Mouse (Mus musculus): ENCODE results near the gene Igsf9. TPM values are rescaled to one million over a fixed set of nuclear protein-coding genes. Genes with fewer than 3 reads are reported as not detected.

The Igsf9 gene
- polyA plus RNA-seq, 1 experiment from 2014 or later: 2.5 TPM

DNA sequence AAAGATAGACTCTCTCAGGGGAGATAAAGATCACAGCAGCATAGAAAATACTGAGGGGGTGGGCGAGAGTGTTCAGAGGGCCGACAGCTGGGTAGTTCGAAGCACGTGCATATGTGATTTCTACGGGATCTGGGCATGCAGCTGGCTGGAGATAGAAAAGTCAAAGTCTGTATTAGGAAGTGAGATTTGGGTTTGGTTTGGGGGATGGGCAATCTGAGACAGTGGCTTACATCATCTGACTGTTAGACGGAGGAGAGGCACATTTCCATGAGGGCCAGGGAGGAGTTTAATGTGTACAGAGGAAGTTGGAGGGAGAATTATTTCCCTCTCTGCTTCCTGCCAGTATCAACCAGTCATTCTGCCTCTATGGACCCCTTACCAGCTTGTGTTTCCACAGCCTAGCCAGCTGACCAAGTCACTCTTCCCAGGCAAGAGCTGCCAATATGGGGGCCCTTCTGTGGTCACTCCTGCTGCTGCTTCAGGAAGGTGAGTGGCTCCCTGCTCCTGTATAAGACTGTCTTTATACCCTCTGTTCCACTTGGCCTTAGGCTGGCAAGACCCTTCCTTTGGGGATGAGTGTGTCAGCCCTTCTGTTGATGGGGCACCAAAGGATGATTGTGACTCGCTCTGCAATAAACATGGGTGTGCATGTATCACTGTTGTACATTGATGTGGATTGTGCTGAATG lies 6.4 kb upstream of the Igsf9 start, which contains the start of gene Slamf9:
TSS of gene Slamf9 (plus strand) at position 305 of the 688 bp plus-strand sequence.
- Histone ChIP-seq H3K27ac (ENCODE audit: low read length) (no peak within 1 kb of the TSS), H3K4me2 (ENCODE audit: low read depth, low read length) (no peak within 1 kb of the TSS), H3K9me3 (replicated peaks; ENCODE audit: control insufficient read depth, low read length) (no peaks in the 10 kb centered on the region), H3K4me3 (ENCODE audit: low read depth, low read length) (no peak within 1 kb of the TSS), H3K27me3 (ENCODE audit: control insufficient read depth, insufficient read depth, low read depth, low read length) (no peaks in the 10 kb centered on the region), H3K4me1 (ENCODE audit: control insufficient read depth, low read depth, low read length) (peaks cover 6% of the 10 kb centered on the region; the same call in 1 of the 2 replicates), H3K9ac (ENCODE audit: low read depth, low read length) (no peak within 1 kb of the TSS), H3K36me3 (ENCODE audit: control insufficient read depth, insufficient read depth) (no peaks in the 10 kb centered on the region)
- WGBS (ENCODE audit: insufficient replicate concordance): 11% methylated on average over 7 of the region's 7 CpGs
- peak; percentile 69 for ATAC-seq (ENCODE audit: low read depth)

DNA sequence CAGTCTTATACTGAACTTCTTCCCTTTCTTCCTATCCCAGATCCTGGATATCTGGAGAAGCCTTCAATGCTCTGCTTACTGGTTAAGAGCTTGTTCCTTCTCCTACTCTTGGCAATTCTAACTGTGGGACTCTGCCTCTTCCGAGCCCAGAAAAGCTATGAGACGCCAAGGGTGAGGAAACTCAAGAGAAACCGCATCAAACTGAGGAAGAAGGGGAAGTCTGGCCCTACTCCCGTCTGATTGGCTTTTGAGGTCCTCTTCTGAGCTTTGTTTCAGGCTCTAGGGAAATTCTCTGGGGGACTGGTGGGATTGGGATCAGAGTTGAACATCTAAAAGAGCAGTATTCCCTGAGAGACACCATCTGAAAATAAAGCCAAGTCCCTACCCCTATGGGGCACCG lies 3.6 kb upstream of the Igsf9 start:
- Histone ChIP-seq H3K4me1 (ENCODE audit: control insufficient read depth, low read depth, low read length) (peaks cover 8% of the 10 kb centered on the region), H3K27me3 (ENCODE audit: control insufficient read depth, insufficient read depth, low read depth, low read length) (peaks cover 15% of the 10 kb centered on the region), H3K9me3 (replicated peaks; ENCODE audit: control insufficient read depth, low read length) (no peaks in the 10 kb centered on the region), H3K27ac (ENCODE audit: low read length) (no peak overlapping the region), H3K36me3 (ENCODE audit: control insufficient read depth, insufficient read depth) (no peaks in the 10 kb centered on the region), H3K4me3 (ENCODE audit: low read depth, low read length) (no peak overlapping the region), H3K9ac (ENCODE audit: low read depth, low read length) (no peak overlapping the region), H3K4me2 (ENCODE audit: low read depth, low read length) (no peak overlapping the region)
- ATAC-seq (ENCODE audit: low read depth): no peak
- 24% methylated on average over 5 of the region's 5 CpGs for WGBS (ENCODE audit: insufficient replicate concordance)

DNA sequence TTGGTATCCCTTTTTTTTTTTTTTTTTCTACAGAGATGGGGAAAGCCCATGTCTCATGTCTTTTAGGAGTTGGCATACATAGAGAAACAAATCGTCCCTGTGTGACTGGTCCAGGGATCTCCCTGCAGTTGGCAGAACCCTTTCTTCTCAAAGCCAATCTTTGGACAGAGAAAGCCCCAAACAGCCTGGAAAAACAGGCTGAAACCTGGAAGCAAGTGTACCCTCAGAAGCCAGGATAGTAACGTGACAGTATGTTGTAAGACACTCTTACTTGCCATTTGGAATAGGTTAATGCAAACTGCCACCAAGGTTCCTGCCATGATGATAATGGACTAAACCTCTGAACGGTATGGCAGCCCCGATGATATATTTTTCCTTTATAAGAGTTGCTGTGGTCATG lies 1.2 kb upstream of the Igsf9 start:
- H3K9ac ChIP-seq (ENCODE audit: low read depth, low read length): no peak overlapping the region
- H3K4me2 ChIP-seq (ENCODE audit: low read depth, low read length): no peak overlapping the region
- WGBS (ENCODE audit: insufficient replicate concordance): 61% methylated on average over 4 of the region's 4 CpGs
- no peaks in the 10 kb centered on the region for H3K9me3 ChIP-seq (replicated peaks; ENCODE audit: control insufficient read depth, low read length)
- no peak overlapping the region for H3K4me3 ChIP-seq (ENCODE audit: low read depth, low read length)
- peaks cover 15% of the 10 kb centered on the region for H3K27me3 ChIP-seq (ENCODE audit: control insufficient read depth, insufficient read depth, low read depth, low read length)
- H3K27ac ChIP-seq (ENCODE audit: low read length): no peak overlapping the region
- peaks cover 4% of the 10 kb centered on the region for H3K4me1 ChIP-seq (ENCODE audit: control insufficient read depth, low read depth, low read length)
- ATAC-seq (ENCODE audit: low read depth): no peak
- no peaks in the 10 kb centered on the region for H3K36me3 ChIP-seq (ENCODE audit: control insufficient read depth, insufficient read depth)

DNA sequence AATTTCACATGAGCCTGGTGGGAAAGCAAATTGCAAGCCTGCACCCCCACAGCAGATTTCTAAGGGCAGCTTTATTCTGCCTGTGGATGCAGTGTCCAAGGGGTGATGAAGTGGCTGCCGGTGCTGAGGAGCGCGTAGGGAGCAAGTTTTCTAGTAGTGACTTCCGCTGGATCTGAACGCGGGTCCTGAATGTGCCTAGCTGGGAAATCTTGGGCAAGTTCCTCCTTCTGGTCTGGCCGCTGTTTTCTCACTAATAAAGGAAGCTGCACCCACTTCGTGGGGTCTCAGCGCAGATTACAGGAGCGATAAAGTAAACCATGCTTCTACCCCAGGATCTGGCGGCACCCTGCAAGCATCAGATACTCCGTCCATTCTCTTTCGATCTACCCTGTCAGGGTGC lies 477 bp upstream of the Igsf9 start:
- H3K9me3 ChIP-seq (replicated peaks; ENCODE audit: control insufficient read depth, low read length): no peaks in the 10 kb centered on the region
- H3K4me2 ChIP-seq (ENCODE audit: low read depth, low read length): peak overlapping the region; percentile 60
- H3K9ac ChIP-seq (ENCODE audit: low read depth, low read length): no peak overlapping the region
- no peak overlapping the region for H3K27ac ChIP-seq (ENCODE audit: low read length)
- ATAC-seq (ENCODE audit: low read depth): no peak
- peaks cover 2% of the 10 kb centered on the region for H3K4me1 ChIP-seq (ENCODE audit: control insufficient read depth, low read depth, low read length)
- H3K27me3 ChIP-seq (ENCODE audit: control insufficient read depth, insufficient read depth, low read depth, low read length): peaks cover 15% of the 10 kb centered on the region
- H3K4me3 ChIP-seq (ENCODE audit: low read depth, low read length): no peak overlapping the region; the same call in 1 of the 2 replicates
- no peaks in the 10 kb centered on the region for H3K36me3 ChIP-seq (ENCODE audit: control insufficient read depth, insufficient read depth)
- 14% methylated on average over 13 of the region's 13 CpGs for WGBS (ENCODE audit: insufficient replicate concordance)

DNA sequence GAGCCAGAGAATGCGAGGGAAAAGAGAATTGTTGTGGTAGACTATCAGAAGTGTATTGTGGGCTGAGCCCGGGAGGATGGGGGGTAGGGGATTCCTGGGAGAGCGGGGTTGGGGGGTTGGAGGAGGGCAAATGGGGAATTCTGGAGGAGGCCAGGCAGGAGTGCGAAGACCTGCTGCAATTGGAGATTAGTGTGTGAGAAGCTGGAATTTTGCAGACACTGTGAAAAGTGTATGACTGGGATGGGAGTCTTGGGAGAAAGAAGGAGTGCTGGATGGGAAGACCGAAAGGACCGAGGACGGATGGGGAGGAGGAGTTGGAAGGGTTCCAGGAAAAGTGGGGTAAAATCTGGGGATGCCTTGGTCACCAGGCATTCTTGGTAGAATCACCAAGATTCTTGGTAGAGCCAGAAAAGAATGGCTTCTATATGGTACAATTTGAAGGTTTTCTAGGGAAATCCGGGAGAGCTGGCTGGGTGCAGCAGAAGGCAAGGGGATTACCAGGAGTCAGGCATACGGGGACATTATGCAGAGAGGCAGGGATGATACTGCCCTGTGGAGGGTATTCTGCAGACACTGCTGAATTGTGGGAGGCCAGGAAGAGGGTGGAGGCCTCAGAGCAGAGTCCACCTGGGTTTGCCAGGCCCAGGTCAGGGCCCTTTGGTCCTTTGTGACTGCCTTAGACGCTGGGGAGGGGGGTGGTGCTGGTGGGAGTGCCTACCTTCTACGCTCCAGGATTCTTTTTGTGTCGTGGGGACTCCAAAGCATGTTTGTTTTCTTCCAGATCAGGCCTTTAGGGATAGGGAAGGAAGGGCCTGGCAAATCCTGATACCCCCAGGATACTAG lies 1.2 kb downstream of the Igsf9 start:
- no peaks in the 10 kb centered on the region for H3K36me3 ChIP-seq (ENCODE audit: control insufficient read depth, insufficient read depth)
- WGBS (ENCODE audit: insufficient replicate concordance): 19% methylated on average over 12 of the region's 12 CpGs
- H3K4me2 ChIP-seq (ENCODE audit: low read depth, low read length): peak overlapping the region; percentile 60
- no peak; the same call in 1 of the 2 replicates for ATAC-seq (ENCODE audit: low read depth)
- H3K4me3 ChIP-seq (ENCODE audit: low read depth, low read length): peak overlapping the region; percentile 47
- H3K9ac ChIP-seq (ENCODE audit: low read depth, low read length): no peak overlapping the region
- peaks cover 15% of the 10 kb centered on the region for H3K27me3 ChIP-seq (ENCODE audit: control insufficient read depth, insufficient read depth, low read depth, low read length)
- peaks cover 2% of the 10 kb centered on the region for H3K4me1 ChIP-seq (ENCODE audit: control insufficient read depth, low read depth, low read length)
- no peaks in the 10 kb centered on the region for H3K9me3 ChIP-seq (replicated peaks; ENCODE audit: control insufficient read depth, low read length)
- no peak overlapping the region for H3K27ac ChIP-seq (ENCODE audit: low read length)

DNA sequence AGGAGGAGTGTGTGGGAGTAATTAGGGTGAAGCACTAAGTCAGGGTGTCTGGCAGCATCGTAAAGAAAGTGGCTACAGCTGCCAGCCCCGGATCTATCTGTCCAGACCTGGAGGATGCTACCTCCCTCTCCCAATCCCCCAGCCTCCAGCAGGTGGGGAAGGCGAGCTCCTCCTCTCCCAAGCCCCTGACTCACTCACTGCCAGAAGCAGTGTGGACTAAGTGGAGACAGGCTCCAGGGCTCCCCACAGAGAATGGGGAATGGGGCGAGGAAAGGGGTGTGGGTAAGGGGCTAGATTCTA lies 1.7 kb downstream of the Igsf9 start:
- peaks cover 15% of the 10 kb centered on the region for H3K27me3 ChIP-seq (ENCODE audit: control insufficient read depth, insufficient read depth, low read depth, low read length)
- H3K4me3 ChIP-seq (ENCODE audit: low read depth, low read length): no peak overlapping the region
- no peak overlapping the region for H3K27ac ChIP-seq (ENCODE audit: low read length)

DNA sequence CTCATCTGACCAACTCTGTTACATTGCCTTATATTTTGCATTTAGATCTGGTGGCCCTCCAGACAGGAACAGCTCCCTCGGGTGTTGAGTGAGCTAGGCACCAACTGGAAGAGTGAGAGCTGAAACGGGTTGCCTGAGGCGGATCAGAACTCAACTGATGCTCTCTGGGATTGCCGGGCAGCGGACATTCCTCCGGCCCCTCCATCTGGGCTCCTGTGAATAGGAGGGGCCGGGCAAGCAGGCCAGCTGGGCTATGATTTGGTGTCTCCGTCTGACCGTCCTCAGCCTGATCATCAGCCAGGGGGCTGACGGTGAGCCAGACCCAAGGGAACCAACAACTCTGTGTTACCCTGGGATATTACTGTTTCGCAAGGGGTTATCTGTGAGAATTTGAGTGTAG lies 2.6 kb downstream of the Igsf9 start:
- ATAC-seq (ENCODE audit: low read depth): no peak
- 75% methylated on average over 11 of the region's 11 CpGs for WGBS (ENCODE audit: insufficient replicate concordance)
- no peak overlapping the region for H3K27ac ChIP-seq (ENCODE audit: low read length)
- no peak overlapping the region for H3K4me2 ChIP-seq (ENCODE audit: low read depth, low read length)
- no peak overlapping the region for H3K9ac ChIP-seq (ENCODE audit: low read depth, low read length)
- H3K4me1 ChIP-seq (ENCODE audit: control insufficient read depth, low read depth, low read length): peaks cover 2% of the 10 kb centered on the region
- peaks cover 15% of the 10 kb centered on the region for H3K27me3 ChIP-seq (ENCODE audit: control insufficient read depth, insufficient read depth, low read depth, low read length)
- no peaks in the 10 kb centered on the region for H3K36me3 ChIP-seq (ENCODE audit: control insufficient read depth, insufficient read depth)
- H3K9me3 ChIP-seq (replicated peaks; ENCODE audit: control insufficient read depth, low read length): no peaks in the 10 kb centered on the region
- H3K4me3 ChIP-seq (ENCODE audit: low read depth, low read length): no peak overlapping the region

More for the DNA sequence above, 1.7 kb downstream of the Igsf9 start:
- Histone ChIP-seq H3K36me3 (ENCODE audit: control insufficient read depth, insufficient read depth) (no peaks in the 10 kb centered on the region), H3K9me3 (replicated peaks; ENCODE audit: control insufficient read depth, low read length) (no peaks in the 10 kb centered on the region), H3K9ac (ENCODE audit: low read depth, low read length) (no peak overlapping the region), H3K4me1 (ENCODE audit: control insufficient read depth, low read depth, low read length) (peaks cover 2% of the 10 kb centered on the region), H3K4me2 (ENCODE audit: low read depth, low read length) (no peak overlapping the region)
- ATAC-seq (ENCODE audit: low read depth): no peak
- 34% methylated on average over 4 of the region's 4 CpGs for WGBS (ENCODE audit: insufficient replicate concordance)

DNA sequence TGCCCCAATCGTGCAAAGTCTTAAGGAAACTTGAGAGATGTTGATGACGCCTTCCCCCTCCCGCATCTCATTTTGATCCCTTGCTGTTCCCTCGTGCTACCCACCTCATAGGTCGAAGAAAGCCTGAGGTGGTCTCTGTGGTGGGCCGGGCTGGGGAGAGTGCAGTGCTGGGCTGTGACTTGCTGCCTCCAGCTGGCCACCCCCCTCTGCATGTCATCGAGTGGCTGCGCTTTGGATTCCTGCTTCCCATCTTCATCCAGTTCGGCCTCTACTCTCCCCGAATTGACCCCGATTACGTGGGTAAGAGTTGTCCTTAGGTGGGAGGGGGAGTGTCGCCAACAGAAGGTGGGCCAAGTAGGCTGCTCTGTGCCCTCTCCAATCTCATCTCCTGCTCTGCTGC lies 3.1 kb downstream of the Igsf9 start:
- Histone ChIP-seq H3K4me3 (ENCODE audit: low read depth, low read length) (no peak overlapping the region), H3K9me3 (replicated peaks; ENCODE audit: control insufficient read depth, low read length) (no peaks in the 10 kb centered on the region), H3K4me1 (ENCODE audit: control insufficient read depth, low read depth, low read length) (peaks cover 2% of the 10 kb centered on the region), H3K9ac (ENCODE audit: low read depth, low read length) (no peak overlapping the region), H3K27ac (ENCODE audit: low read length) (no peak overlapping the region), H3K4me2 (ENCODE audit: low read depth, low read length) (no peak overlapping the region), H3K27me3 (ENCODE audit: control insufficient read depth, insufficient read depth, low read depth, low read length) (peaks cover 15% of the 10 kb centered on the region), H3K36me3 (ENCODE audit: control insufficient read depth, insufficient read depth) (no peaks in the 10 kb centered on the region)
- 68% methylated on average over 13 of the region's 13 CpGs for WGBS (ENCODE audit: insufficient replicate concordance)
- ATAC-seq (ENCODE audit: low read depth): no peak

DNA sequence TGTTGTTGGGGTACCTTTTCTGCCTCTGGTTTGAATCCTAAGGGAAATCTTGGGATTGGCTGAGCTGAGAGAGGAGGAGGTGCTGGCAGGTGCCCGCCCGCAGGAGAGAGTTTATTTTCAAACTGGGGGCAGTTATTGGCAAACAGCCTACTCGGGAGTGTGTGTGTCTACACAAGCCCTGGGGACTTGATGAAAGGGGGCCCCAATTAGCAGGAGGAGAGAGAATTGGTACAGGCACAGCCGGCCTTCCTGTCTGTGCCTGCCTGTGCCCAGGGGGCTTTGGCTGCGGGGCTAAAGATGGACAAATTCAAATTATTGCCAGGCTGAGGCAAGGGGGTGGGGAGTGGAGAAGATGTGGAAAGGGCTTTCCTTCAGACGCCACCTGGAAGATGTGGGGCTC lies 4.2 kb downstream of the Igsf9 start:
- 57% methylated on average over 6 of the region's 6 CpGs for WGBS (ENCODE audit: insufficient replicate concordance)
- Histone ChIP-seq H3K27ac (ENCODE audit: low read length) (no peak overlapping the region), H3K27me3 (ENCODE audit: control insufficient read depth, insufficient read depth, low read depth, low read length) (peaks cover 15% of the 10 kb centered on the region), H3K4me3 (ENCODE audit: low read depth, low read length) (no peak overlapping the region), H3K9ac (ENCODE audit: low read depth, low read length) (no peak overlapping the region), H3K4me1 (ENCODE audit: control insufficient read depth, low read depth, low read length) (peaks cover 5% of the 10 kb centered on the region), H3K36me3 (ENCODE audit: control insufficient read depth, insufficient read depth) (no peaks in the 10 kb centered on the region), H3K9me3 (replicated peaks; ENCODE audit: control insufficient read depth, low read length) (no peaks in the 10 kb centered on the region), H3K4me2 (ENCODE audit: low read depth, low read length) (no peak overlapping the region)
- ATAC-seq (ENCODE audit: low read depth): no peak

All from liver, embryonic 16.5 days (tissue).